Mouse (Mus musculus) ES-Bruce4 (cell line): ENCODE measurements around the gene Ltf.

Experiments
- CTCF ChIP-seq: IDR thresholded peaks from one replicate; pipeline ENCODE4 v1.8.1; 2011; ENCODE audit warnings: low read depth, low read length
- POLR2A ChIP-seq: IDR thresholded peaks from one replicate; pipeline ENCODE4 v1.8.1; 2011; ENCODE audit warnings: low read length; ENCODE audit not compliant: insufficient read depth

DNA sequence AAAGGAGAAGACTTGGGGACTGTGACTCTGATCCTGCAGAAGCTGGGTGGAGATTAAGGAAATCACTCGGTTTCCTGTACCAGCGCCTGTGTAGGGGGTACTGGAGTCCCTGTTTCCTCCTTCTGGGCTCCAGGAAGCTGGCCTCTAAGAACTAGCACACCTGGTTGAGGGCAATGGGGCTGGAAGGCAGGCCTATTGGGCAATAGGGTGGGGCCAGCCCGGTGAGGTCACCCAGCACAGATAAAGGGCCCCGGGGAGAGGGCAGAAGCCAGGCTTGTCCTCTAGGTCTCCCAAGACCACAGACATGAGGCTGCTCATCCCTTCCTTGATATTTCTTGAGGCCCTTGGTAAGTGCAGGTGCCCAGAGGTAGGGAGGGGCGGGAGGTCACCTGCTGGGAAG, at the start of gene Ltf:
- no peak for TF ChIP-seq POLR2A
- no peak for TF ChIP-seq CTCF
